Mouse (Mus musculus) ZHBTc4 (cell line): Measurements from ENCODE around the gene Cep290.

Experiments
- DNase-seq: peaks from one replicate; pipeline ENCODE4 v3.0.0-alpha.2; 2011; ENCODE audit warnings: low read depth, low spot score

The Cep290 gene

DNA sequence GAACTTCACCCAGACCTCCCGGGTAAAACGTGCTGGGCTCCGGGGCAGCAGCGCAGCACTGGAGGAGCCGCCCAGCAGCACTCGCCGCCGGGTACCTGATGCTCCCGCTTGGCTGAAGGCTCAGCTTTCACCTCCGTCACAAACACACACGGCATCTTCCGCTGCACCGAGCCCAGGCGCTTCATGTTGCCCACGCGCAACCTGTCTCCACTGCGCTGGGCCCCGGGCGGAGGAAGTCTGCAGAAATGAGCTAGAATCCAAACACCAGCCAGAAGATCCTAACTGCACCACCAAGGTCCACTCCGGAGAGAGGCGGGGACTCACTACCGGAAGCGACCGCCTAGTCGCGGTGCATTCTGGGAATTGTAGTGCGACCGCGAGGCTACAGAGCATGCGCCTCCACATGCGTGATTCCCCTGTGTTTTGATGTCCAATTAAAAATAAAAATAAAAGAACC lies 101.6 kb downstream of the Cep290 start:
- DNase-seq = peak; percentile 91

DNA sequence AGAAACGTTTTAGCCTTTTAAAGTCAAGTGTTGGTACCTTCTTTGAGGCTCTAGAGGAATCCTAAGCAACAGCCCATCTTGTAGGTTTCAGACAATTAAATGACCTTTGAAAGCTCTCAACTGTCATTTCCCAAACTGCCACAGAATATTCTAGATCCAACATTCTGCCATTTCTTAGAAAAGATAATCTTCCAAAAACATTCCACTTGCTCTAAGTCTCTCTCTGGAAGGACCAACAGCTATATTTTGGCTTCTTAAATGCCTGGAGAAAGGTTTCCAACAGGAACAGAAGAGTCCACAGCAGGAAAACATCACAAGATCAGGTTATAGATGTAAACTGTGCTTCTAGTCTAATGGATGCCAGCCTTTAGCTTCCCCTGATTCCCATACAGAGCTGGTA lies 103.0 kb downstream of the Cep290 start, which contains the start of the genes 4930430F08Rik and 1700017N19Rik:
Gene 4930430F08Rik, minus strand, starts transcription at position 101 of the 400 bp plus-strand sequence.
Gene 1700017N19Rik, plus strand, starts transcription at position 162 of the 400 bp plus-strand sequence.
- DNase-seq = no peak

DNA sequence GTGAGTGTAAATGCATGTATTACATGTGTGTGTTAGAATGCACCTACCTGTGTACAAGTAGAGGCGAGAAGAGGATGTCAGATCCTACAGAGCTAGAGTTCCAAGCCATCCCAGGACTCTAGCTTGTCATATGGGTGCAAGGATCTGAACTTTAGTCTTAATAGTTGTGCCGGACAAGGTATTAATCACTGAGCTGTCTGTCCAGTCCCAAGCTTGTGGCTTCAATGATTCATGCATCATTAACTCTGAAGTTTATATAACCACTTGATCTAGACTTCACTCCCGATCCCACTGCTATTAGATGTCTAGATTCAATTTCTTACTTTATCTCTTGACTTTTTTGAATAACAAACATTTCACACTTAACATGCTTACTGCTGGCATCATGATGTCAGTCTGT lies 111.0 kb downstream of the Cep290 start:
- DNase-seq = no peak

DNA sequence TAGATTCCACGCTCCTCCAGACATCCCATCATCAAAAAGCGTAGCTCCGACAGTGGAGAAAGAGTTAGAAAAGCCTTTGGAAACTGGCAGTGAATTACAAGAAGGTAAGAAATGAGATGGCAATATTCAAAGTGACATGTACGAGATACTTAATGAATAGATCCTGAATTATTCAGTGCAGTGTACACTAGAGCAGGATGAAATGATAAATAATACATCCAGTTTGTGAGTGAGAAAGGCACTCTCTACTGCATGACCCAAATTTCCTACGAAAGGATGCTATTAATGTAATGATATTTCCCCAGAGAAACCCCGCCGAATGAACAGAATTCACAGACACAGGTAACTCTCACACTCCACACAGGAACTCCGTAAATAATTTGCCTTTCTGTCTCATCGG lies 116.2 kb downstream of the Cep290 start:
- no peak for DNase-seq

DNA sequence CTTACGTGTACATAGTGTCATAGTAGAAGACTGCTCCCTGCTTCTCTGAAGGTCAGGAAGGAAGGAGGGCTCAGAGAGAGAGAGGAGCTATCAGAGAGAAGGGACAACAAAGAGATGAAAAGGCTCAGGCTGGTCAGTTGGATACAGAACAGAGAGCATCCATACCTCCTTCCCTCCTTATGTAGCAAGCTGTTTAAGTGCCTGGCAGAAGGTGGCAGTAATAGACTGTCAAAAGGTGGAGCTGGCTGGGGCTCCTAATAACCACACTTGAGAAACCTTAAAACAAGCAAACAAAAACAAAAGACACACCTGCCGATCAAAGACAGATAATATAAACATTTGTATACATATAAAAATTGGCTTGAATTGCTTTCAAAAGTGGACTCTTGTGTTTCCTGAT lies 116.9 kb downstream of the Cep290 start:
- DNase-seq = no peak

DNA sequence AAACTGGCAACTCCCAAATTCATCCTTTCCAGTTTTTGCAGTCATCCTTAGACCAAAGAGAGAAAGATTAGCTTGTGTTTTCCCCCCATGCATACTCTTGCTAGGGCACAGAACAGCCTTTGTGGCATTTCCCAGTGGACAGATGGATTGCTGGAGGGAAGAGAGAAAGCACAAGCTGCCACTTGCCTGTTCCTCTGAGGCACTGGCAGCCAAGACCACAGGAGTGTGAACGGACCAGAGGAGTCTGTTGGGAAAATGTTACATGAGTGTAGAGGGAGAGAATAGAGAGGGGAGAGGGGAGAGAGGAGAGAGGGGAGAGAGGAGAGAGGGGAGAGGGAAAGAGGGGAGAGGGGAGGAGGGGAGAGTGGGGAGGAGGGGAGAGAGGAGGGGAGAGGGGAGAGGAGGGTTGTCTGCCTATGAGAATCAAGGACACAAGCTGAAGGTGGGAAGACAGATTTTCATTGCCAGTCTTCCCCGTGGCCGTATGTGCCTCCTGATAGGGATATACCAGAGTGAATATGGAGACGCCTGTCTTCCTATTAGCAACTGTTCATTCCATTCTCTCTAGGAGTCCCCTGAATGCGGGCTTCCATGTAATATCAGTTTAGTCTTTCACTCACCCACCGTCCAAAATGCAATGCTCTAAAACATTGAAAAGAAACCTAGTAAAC lies 130.0 kb downstream of the Cep290 start:
- no peak for DNase-seq

DNA sequence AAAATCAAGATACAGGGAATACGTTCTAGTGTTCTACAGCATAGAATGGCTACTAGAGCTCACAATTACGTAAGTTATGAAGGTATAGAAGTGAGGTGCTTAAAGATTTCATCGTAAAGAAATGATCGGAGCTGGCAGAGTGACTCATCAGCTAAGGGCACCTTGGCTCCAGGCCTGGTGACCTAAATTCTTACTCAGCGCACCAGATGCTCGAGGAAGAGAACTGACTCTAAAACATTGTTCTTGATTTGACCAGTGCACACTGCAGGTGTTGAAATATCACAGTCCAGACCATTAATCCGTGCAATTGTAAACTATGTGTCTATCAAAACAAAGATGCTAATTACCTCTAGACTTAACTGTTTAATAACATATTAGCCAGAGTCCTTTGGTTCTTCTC lies 132.1 kb downstream of the Cep290 start:
- DNase-seq = no peak

DNA sequence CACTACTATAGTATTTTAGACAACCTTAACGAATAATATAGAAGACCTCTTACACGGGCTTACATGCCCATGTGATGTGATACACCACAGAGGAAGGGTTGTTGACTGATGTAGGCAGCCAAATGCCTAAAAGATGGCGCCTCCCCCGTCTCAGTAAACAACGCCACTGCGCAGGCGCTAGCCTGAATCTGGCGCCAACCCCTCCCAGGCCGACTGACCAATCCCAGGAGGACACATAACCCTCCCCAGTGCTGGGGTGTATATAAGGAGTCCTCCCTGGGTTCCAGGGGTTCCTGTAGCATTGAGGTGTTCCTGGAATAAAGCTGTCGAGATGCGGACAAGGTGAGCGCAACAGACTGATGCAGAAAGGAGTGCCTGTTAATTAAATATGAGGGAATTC lies 132.7 kb downstream of the Cep290 start:
- DNase-seq = no peak

DNA sequence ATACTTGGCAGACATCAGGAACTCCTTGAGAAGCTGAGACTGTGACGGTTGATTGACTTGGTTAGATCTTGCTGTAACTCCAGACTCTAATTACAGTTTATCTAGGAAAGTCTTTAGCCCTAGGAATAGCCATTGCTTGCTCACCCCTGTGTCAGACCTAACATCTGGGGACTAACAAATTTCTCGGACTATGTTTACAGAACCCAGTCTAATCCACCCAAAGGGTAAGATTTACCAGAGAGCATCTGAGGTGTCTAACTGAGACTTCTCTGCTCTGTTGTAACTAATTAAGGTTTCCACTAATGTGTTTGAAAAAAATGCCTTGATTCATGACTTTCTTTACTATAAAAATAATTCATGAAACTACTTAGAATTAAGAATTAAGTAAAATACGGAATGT lies 135.1 kb downstream of the Cep290 start:
- DNase-seq = no peak
